Mouse (Mus musculus) midbrain, embryonic 16.5 days (tissue): ENCODE results near the gene Gm47996. TPM values are rescaled to one million over a fixed set of nuclear protein-coding genes. Genes with fewer than 3 reads are reported as not detected.
"Not testable (repeated sequence)": the region's sequence is repeated elsewhere in the genome, so short reads cannot be mapped to it uniquely, and the experiment has no call there.

ENCODE experiments used
- ATAC-seq: fragments of 200-750 bp; cut with Nextera tagmentation; 2 replicates; pipeline ENCODE4 v1.8.0; 2017; ENCODE audit warnings: moderate TSS enrichment
- H3K27ac ChIP-seq: fragments of 300-500 bp; sonication (generic); 2 replicates; pipeline ENCODE4 v1.5.1; 2014; ENCODE audit warnings: mild to moderate bottlenecking, low read length, mixed read lengths
- H3K27me3 ChIP-seq: fragments of 300-500 bp; sonication (generic); 2 replicates; pipeline ENCODE4 v1.6.1; 2014; ENCODE audit warnings: low read depth, low read length, mixed read lengths; ENCODE audit not compliant: control insufficient read depth, insufficient read depth
- H3K36me3 ChIP-seq: fragments of 300-500 bp; sonication (generic); 2 replicates; pipeline ENCODE4 v1.6.1; 2014; ENCODE audit warnings: mild to moderate bottlenecking, low read length, moderate library complexity, mixed read lengths; ENCODE audit not compliant: control insufficient read depth, insufficient read depth
- H3K4me1 ChIP-seq: fragments of 300-500 bp; sonication (generic); 2 replicates; pipeline ENCODE4 v1.6.1; 2014; ENCODE audit warnings: mild to moderate bottlenecking, low read length, mixed read lengths; ENCODE audit not compliant: control insufficient read depth, insufficient read depth
- H3K4me2 ChIP-seq: fragments of 300-500 bp; sonication (generic); 2 replicates; pipeline ENCODE4 v1.6.1; 2014; ENCODE audit warnings: mild to moderate bottlenecking, low read length, mixed read lengths
- H3K4me3 ChIP-seq: fragments of 300-500 bp; sonication (generic); 2 replicates; pipeline ENCODE4 v1.5.1; 2014; ENCODE audit warnings: low read depth, mild to moderate bottlenecking, low read length, moderate library complexity, mixed read lengths
- H3K9ac ChIP-seq: fragments of 300-500 bp; sonication (generic); 2 replicates; pipeline ENCODE4 v1.6.1; 2014; ENCODE audit warnings: low read depth, low read length, mixed read lengths
- H3K9me3 ChIP-seq: fragments of 300-500 bp; sonication (generic); replicated peaks from 2 replicates; pipeline ENCODE4 v1.6.1; 2014; ENCODE audit warnings: mild to moderate bottlenecking, low read length, mixed read lengths; ENCODE audit not compliant: control insufficient read depth, poor library complexity, severe bottlenecking
- whole genome bisulfite sequencing: fragments of 180-500 bp; shearing (Covaris S2); extraction: QIAGEN DNeasy Blood & Tissue Kit; methylation state at CpG from one replicate; pipeline ENCODE4 v1.1.7; 2014; 5-methylcytosine and 5-hydroxymethylcytosine counted together
- polyA plus RNA-seq: library from polyadenylated mRNA; unstranded; fragments of >200 nt; fragmentation: Nextera tagmentation; extraction: Ambion mirVana; gene quantifications from 2 replicates; pipeline ENCODE4 v1.2.1, GENCODE M21; 2015

The Gm47996 gene
- polyA plus RNA-seq, 1 experiment from 2014 or later = not detected

GRCm38 (mm10) chr1:151198120-151198519 lies 11.8 kb upstream of the Gm47996 start, which contains the start of gene Gm47995:
Gm47995 (plus strand) TSS chr1:151198448.
- H3K4me2 ChIP-seq, ATAC-seq, H3K4me3 ChIP-seq, H3K4me1 ChIP-seq, H3K27me3 ChIP-seq, H3K9ac ChIP-seq, H3K27ac ChIP-seq, H3K9me3 ChIP-seq, H3K36me3 ChIP-seq: not testable (repeated sequence)
- WGBS = 82% methylated on average over 2 of the region's 4 CpGs

GRCm38 (mm10) chr1:151200620-151201019 lies 9.3 kb upstream of the Gm47996 start:
- not testable (repeated sequence) for ATAC-seq, H3K4me3 ChIP-seq, H3K4me2 ChIP-seq, H3K9me3 ChIP-seq, H3K27me3 ChIP-seq, H3K4me1 ChIP-seq, H3K27ac ChIP-seq, H3K36me3 ChIP-seq, H3K9ac ChIP-seq

GRCm38 (mm10) chr1:151202771-151203170 lies 7.2 kb upstream of the Gm47996 start:
- ATAC-seq, H3K36me3 ChIP-seq, H3K27me3 ChIP-seq, H3K9ac ChIP-seq, H3K4me2 ChIP-seq, H3K9me3 ChIP-seq, H3K27ac ChIP-seq, H3K4me3 ChIP-seq, H3K4me1 ChIP-seq: not testable (repeated sequence)
- WGBS = 77% methylated on average over 2 of the region's 5 CpGs

GRCm38 (mm10) chr1:151203818-151204217 lies 6.1 kb upstream of the Gm47996 start, which contains the start of gene 3110040M04Rik:
3110040M04Rik (plus strand) TSS chr1:151204121.
- H3K4me3 ChIP-seq, H3K27me3 ChIP-seq, H3K9me3 ChIP-seq, H3K4me1 ChIP-seq, H3K36me3 ChIP-seq, H3K4me2 ChIP-seq, H3K9ac ChIP-seq, H3K27ac ChIP-seq, ATAC-seq: not testable (repeated sequence)
- no CpG with 5 or more reads among the region's 6 CpGs for WGBS

- not testable (repeated sequence) for H3K9me3 ChIP-seq, H3K36me3 ChIP-seq, H3K9ac ChIP-seq, H3K27me3 ChIP-seq, H3K4me3 ChIP-seq, H3K4me2 ChIP-seq, ATAC-seq, H3K27ac ChIP-seq, H3K4me1 ChIP-seq
- 90% methylated on average over 3 of the region's 5 CpGs for WGBS
Observed at GRCm38 (mm10) chr1:151208493-151208892, 1.4 kb upstream of the Gm47996 start.

- not testable (repeated sequence) for H3K4me3 ChIP-seq, H3K27ac ChIP-seq, H3K27me3 ChIP-seq, H3K36me3 ChIP-seq, H3K9me3 ChIP-seq, ATAC-seq, H3K4me1 ChIP-seq, H3K4me2 ChIP-seq, H3K9ac ChIP-seq
Observed at GRCm38 (mm10) chr1:151208944-151209343, 987 bp upstream of the Gm47996 start.

GRCm38 (mm10) chr1:151211666-151212065 lies 1.7 kb downstream of the Gm47996 start:
- H3K4me1 ChIP-seq, H3K36me3 ChIP-seq, H3K9ac ChIP-seq, H3K4me3 ChIP-seq, H3K4me2 ChIP-seq, H3K27me3 ChIP-seq, ATAC-seq, H3K27ac ChIP-seq, H3K9me3 ChIP-seq: not testable (repeated sequence)
- WGBS = 94% methylated on average over 4 of the region's 5 CpGs

- WGBS = 83% methylated on average over 2 of the region's 2 CpGs
- no peak overlapping the region for H3K4me3 ChIP-seq
Observed at GRCm38 (mm10) chr1:151214862-151215261, 4.9 kb downstream of the Gm47996 start.

GRCm38 (mm10) chr1:151215985-151216384 lies 6.1 kb downstream of the Gm47996 start:
- H3K27ac ChIP-seq = no peak overlapping the region
- no peak overlapping the region for H3K9ac ChIP-seq
- no peaks in the 10 kb centered on the region for H3K4me1 ChIP-seq
- no peaks in the 10 kb centered on the region for H3K27me3 ChIP-seq
- no peak for ATAC-seq
- H3K9me3 ChIP-seq = no peaks in the 10 kb centered on the region
- no peaks in the 10 kb centered on the region for H3K36me3 ChIP-seq
- 82% methylated on average over 1 of the region's 1 CpGs for WGBS
- H3K4me2 ChIP-seq = no peak overlapping the region
- no peak overlapping the region for H3K4me3 ChIP-seq

More at GRCm38 (mm10) chr1:151214862-151215261, 4.9 kb downstream of the Gm47996 start:
- no peaks in the 10 kb centered on the region for H3K36me3 ChIP-seq
- no peaks in the 10 kb centered on the region for H3K9me3 ChIP-seq
- no peak overlapping the region for H3K27ac ChIP-seq
- H3K4me2 ChIP-seq = no peak overlapping the region
- no peaks in the 10 kb centered on the region for H3K4me1 ChIP-seq
- H3K9ac ChIP-seq = no peak overlapping the region
- ATAC-seq = no peak
- no peaks in the 10 kb centered on the region for H3K27me3 ChIP-seq

- H3K9me3 ChIP-seq = no peaks in the 10 kb centered on the region
- no peaks in the 10 kb centered on the region for H3K4me1 ChIP-seq
- no peak overlapping the region for H3K4me2 ChIP-seq
- 49% methylated on average over 3 of the region's 3 CpGs for WGBS
- H3K4me3 ChIP-seq = no peak overlapping the region
- H3K9ac ChIP-seq = no peak overlapping the region
- no peaks in the 10 kb centered on the region for H3K36me3 ChIP-seq
- H3K27ac ChIP-seq = no peak overlapping the region
- no peaks in the 10 kb centered on the region for H3K27me3 ChIP-seq
- no peak for ATAC-seq
Observed at GRCm38 (mm10) chr1:151216417-151216816, 6.5 kb downstream of the Gm47996 start.
